Mouse (Mus musculus): ENCODE measurements around the gene Plch2. TPM values are rescaled to one million over a fixed set of nuclear protein-coding genes. Genes with fewer than 3 reads are reported as not detected.

The Plch2 gene
- polyA plus RNA-seq, 1 experiment: 37.6 TPM

DNA sequence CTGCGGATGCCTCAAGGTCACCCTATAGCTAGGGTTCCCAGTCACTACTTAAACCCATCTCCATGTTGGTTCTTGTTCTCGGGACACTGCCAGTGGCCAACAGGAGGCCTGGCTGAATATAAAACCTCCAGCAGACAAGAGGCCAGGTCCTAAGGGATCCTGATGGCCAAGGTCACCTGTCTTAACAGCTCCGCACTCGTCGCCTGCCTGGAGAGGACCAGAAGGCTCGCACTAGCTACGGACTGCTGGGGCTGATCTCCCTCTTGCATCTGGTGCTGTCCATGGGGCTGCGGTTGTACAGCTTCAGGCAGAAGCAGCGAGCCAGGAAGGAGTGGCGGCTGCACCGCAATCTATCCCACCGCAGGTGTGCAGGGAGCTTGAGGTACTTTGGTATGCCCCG lies 13.6 kb upstream of the Plch2 start:
- no peak for TF ChIP-seq CTCF (IDR thresholded peaks at IDR 0.05; ENCODE audit: borderline replicate concordance, extremely low read depth, insufficient read depth, insufficient read length)
- no peak for TF ChIP-seq POLR2A (IDR thresholded peaks at IDR 0.05; ENCODE audit: borderline replicate concordance, extremely low read depth, insufficient read depth, insufficient read length, poor library complexity, severe bottlenecking)
- DNase-seq (ENCODE audit: low read depth): no peak

DNA sequence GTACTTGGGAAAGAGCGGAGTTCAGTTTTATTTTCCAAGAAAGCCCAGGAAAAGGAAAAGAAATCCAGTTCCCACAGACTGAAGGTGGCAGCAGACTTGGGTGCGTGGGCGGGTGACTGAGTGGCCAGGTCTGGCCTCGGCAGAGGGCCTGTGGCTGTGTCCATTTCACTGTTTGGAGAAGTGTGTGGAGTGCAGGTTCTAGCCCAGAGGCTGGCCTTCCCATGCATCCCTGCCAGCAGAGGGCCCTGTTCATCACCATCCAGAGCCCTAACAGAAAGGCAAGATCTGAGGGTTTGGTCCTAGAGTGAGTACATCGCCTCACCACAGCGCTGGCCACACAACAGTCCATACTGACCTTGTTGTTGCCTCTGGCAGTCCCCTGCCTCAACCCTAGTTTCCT lies 12.6 kb upstream of the Plch2 start:
- no peak for DNase-seq (ENCODE audit: low read depth)
- TF ChIP-seq POLR2A (IDR thresholded peaks at IDR 0.05; ENCODE audit: borderline replicate concordance, extremely low read depth, insufficient read depth, insufficient read length, poor library complexity, severe bottlenecking) (no peak), CTCF (IDR thresholded peaks at IDR 0.05; ENCODE audit: borderline replicate concordance, extremely low read depth, insufficient read depth, insufficient read length) (peak; percentile 37; the same call in 1 of the 2 replicates)

DNA sequence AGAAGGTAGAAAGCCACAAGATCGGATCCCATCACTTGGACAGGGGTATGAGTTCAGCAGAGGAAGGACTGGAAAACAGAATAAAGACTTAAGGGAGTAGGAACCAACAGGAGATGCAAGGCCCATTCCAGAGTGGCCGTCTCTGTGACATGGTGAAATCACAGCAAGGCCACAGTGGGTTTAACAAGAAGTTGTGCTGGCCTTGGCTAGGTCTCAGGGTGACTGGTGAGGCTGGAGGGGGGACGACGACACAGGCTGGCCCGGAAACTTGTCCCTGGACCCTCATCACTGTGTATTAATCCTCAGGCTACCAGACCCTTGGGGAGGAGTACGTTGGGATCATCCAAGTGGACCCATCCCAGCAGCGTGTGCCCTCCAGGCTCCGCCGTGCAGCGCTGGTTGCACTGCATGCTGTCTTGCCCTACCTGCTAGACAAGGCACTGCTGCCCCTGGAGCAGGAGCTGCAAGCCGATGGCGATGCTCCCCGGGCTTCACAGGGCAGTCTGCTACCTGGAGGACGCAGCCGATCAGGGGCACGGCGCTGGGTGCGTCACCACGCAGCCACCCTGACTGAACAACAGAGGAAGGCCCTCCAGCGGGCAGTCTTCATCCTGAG lies 11.9 kb upstream of the Plch2 start:
- TF ChIP-seq CTCF (IDR thresholded peaks at IDR 0.05; ENCODE audit: borderline replicate concordance, extremely low read depth, insufficient read depth, insufficient read length) (no peak), POLR2A (IDR thresholded peaks at IDR 0.05; ENCODE audit: borderline replicate concordance, extremely low read depth, insufficient read depth, insufficient read length, poor library complexity, severe bottlenecking) (no peak)
- DNase-seq (ENCODE audit: low read depth): no peak

DNA sequence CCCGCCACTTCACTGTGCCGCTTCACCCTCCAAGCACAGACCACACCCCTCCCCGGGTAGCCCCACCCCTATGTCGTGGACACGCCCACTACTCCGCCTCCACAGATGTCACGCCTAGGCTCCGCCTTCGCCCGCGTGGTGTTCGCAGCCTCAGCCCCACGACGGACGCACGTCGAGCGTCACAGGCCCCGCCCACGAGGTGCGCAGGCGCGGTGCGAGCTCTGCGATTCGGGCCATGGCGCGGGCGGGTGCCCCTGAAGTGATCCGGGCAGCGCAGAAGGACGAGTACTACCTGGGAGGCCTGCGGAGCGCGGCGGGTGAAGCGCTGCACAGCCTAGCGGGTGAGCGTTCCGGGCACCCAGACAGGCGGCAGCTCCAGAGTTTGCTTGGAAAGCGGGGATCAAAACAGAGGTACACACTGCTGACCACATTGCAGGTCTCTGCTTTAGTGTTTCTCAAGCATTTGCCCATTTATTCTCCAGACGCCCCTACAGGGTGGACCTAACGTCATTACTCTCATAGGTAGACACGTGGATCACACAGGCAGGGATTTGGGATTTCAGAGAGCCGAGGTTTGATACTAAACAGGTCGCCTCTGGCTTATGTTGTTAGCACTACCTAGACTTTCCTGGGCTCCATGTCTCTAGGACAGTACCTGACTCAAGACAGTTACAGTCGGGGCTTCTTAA lies 10.4 kb upstream of the Plch2 start, which contains the start of gene Pex10:
Gene Pex10 (plus strand): TSS at position 183 of the 689 bp plus-strand sequence.
- DNase-seq (ENCODE audit: low read depth): peak; percentile 98
- TF ChIP-seq POLR2A (IDR thresholded peaks at IDR 0.05; ENCODE audit: borderline replicate concordance, extremely low read depth, insufficient read depth, insufficient read length, poor library complexity, severe bottlenecking) (peak; percentile 91), CTCF (IDR thresholded peaks at IDR 0.05; ENCODE audit: borderline replicate concordance, extremely low read depth, insufficient read depth, insufficient read length) (no peak)

DNA sequence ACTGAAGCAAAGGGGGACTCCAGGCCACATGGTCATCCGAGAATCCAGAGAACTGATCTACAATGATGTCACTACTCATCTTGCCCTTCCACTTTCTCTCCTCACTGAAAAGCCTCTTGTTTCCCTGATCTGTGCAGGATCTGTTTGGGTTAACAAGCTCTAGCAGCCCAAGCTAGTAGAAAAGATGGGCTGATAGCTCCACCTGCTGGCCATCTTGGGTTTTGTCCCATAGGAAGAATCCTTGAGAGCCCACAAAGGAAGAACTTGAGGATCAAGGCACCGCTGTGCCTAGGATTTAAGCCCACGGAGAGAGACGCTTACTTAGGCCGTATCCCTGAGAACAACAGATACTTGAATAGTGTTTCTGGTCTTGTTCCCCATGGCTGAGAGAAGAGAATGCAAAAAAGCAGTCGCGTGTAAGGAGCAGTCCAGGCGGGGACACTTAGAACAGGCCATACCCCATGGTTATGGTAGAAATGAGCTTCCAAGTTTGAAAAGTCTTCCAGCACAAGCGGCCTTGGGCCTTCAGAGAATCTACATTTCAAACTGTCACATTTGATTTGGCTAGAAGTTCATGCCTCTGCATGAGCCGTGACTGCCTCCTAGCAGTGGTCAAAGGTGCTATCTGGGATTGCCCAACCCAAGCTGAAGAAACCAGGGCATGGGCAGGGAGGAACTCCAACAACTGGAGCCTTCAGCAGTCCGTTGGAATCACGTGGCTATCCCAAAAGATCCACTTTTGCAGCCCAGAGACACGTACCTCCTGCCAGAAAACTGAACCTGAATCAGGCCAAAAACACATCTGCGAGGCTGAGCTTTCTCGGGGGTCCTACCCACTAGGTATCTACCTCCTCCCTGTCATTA lies 9.6 kb upstream of the Plch2 start:
- TF ChIP-seq POLR2A (IDR thresholded peaks at IDR 0.05; ENCODE audit: borderline replicate concordance, extremely low read depth, insufficient read depth, insufficient read length, poor library complexity, severe bottlenecking): no peak
- TF ChIP-seq CTCF (IDR thresholded peaks at IDR 0.05; ENCODE audit: borderline replicate concordance, extremely low read depth, insufficient read depth, insufficient read length): peak; percentile 86
- peak; percentile 97 for DNase-seq (ENCODE audit: low read depth)

- TF ChIP-seq POLR2A (IDR thresholded peaks at IDR 0.05; ENCODE audit: borderline replicate concordance, extremely low read depth, insufficient read depth, insufficient read length, poor library complexity, severe bottlenecking) (no peak), CTCF (IDR thresholded peaks at IDR 0.05; ENCODE audit: borderline replicate concordance, extremely low read depth, insufficient read depth, insufficient read length) (no peak)
These were observed 7.9 kb upstream of the Plch2 start for GRCm38 (mm10) chr4:155064474-155064873.

GRCm38 (mm10) chr4:155063895-155064294 lies 7.3 kb upstream of the Plch2 start:
- TF ChIP-seq POLR2A (IDR thresholded peaks at IDR 0.05; ENCODE audit: borderline replicate concordance, extremely low read depth, insufficient read depth, insufficient read length, poor library complexity, severe bottlenecking): no peak
- no peak for TF ChIP-seq CTCF (IDR thresholded peaks at IDR 0.05; ENCODE audit: borderline replicate concordance, extremely low read depth, insufficient read depth, insufficient read length)
- DNase-seq (ENCODE audit: low read depth): no peak

More at GRCm38 (mm10) chr4:155064474-155064873, 7.9 kb upstream of the Plch2 start:
- no peak for DNase-seq (ENCODE audit: low read depth)

GRCm38 (mm10) chr4:155058325-155058724 lies 1.7 kb upstream of the Plch2 start:
- TF ChIP-seq POLR2A (IDR thresholded peaks at IDR 0.05; ENCODE audit: borderline replicate concordance, extremely low read depth, insufficient read depth, insufficient read length, poor library complexity, severe bottlenecking) (no peak), CTCF (IDR thresholded peaks at IDR 0.05; ENCODE audit: borderline replicate concordance, extremely low read depth, insufficient read depth, insufficient read length) (no peak)
- no peak for DNase-seq (ENCODE audit: low read depth)

GRCm38 (mm10) chr4:155050116-155050515 lies 6.5 kb downstream of the Plch2 start:
- no peak for DNase-seq (ENCODE audit: low read depth)
- no peak for TF ChIP-seq POLR2A (IDR thresholded peaks at IDR 0.05; ENCODE audit: borderline replicate concordance, extremely low read depth, insufficient read depth, insufficient read length, poor library complexity, severe bottlenecking)
- TF ChIP-seq CTCF (IDR thresholded peaks at IDR 0.05; ENCODE audit: borderline replicate concordance, extremely low read depth, insufficient read depth, insufficient read length): no peak

DNA sequence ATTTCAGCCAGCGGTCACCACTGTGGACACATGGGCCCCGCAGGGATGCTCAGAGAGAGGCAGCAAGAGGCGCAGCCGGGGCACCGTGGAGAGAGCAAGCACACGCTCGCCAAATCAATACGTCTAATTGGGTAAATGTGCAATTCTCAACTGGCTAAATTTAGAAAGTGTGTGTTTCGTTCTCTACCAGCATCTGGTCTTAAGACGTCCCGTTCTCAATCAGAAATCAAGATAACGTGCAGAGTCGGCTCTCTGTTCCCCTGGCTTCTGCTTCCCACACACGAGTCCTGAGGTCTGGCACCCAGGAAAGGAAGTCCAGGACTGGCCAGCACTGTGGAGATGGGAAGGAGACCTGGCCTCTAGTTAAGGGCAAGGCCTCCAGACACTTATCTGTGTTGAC lies 9.9 kb downstream of the Plch2 start:
- DNase-seq (ENCODE audit: low read depth): no peak
- no peak for TF ChIP-seq POLR2A (IDR thresholded peaks at IDR 0.05; ENCODE audit: borderline replicate concordance, extremely low read depth, insufficient read depth, insufficient read length, poor library complexity, severe bottlenecking)
- no peak for TF ChIP-seq CTCF (IDR thresholded peaks at IDR 0.05; ENCODE audit: borderline replicate concordance, extremely low read depth, insufficient read depth, insufficient read length)

GRCm38 (mm10) chr4:155043289-155043625 lies 13.3 kb downstream of the Plch2 start:
- TF ChIP-seq POLR2A (IDR thresholded peaks at IDR 0.05; ENCODE audit: borderline replicate concordance, extremely low read depth, insufficient read depth, insufficient read length, poor library complexity, severe bottlenecking) (no peak), CTCF (IDR thresholded peaks at IDR 0.05; ENCODE audit: borderline replicate concordance, extremely low read depth, insufficient read depth, insufficient read length) (no peak)
- no peak for DNase-seq (ENCODE audit: low read depth)

Data from brain, embryonic 14.5 days (tissue).